Mouse (Mus musculus): ENCODE results near the gene Pou1f1. TPM values are rescaled to one million over a fixed set of nuclear protein-coding genes. Genes with fewer than 3 reads are reported as not detected.

Gene Pou1f1
- total RNA-seq, 2 experiments from 2014 or later = not detected

GRCm38 (mm10) chr16:65568853-65569252 lies 48.5 kb downstream of the Pou1f1 start:
- no peak for TF ChIP-seq CTCF (IDR thresholded peaks at IDR 0.05)
- H3K27ac ChIP-seq = no peak overlapping the region
- DNase-seq (ENCODE audit: extremely low spot score in 1 of 2, low spot score in 2 of 2) = no peak
- no peak overlapping the region for H3K4me3 ChIP-seq
- intact Hi-C loops (cut with DNase I) = no loop called here

GRCm38 (mm10) chr16:65577298-65578029 lies 57.2 kb downstream of the Pou1f1 start:
- intact Hi-C loops (cut with DNase I) = no loop called here

More at GRCm38 (mm10) chr16:65577298-65578029, 57.2 kb downstream of the Pou1f1 start:
- Histone ChIP-seq H3K4me3 (no peak overlapping the region), H3K27ac (no peak overlapping the region)
- no peak for DNase-seq (ENCODE audit: extremely low spot score in 1 of 2, low spot score in 2 of 2)
- TF ChIP-seq CTCF (IDR thresholded peaks at IDR 0.05) = no peak

Other genes with a start within 250 kb of the Pou1f1 start
- gene Chmp2b, start 42.2 kb downstream of the Pou1f1 start, total RNA-seq (2021) = 10 to 100 TPM; 60.4 to 62.6 TPM